Mouse (Mus musculus) ES-Bruce4 (cell line): ENCODE measurements at regions not wholly inside any gene's neighbourhood (a gene's known extent, or its start where the extent isn't known, plus 50 kb on each side); places are given as distances from the start of the nearest gene placed in this dataset.
A peak's percentile ranks its signal among the peaks of the same experiment; 100 is the strongest.

Source experiments
- H3K27ac ChIP-seq: 2 replicates; pipeline ENCODE4 v1.5.1; 2012; ENCODE audit warnings: low read length, inconsistent platforms; ENCODE audit not compliant: insufficient read depth
- H3K27me3 ChIP-seq: 2 replicates; pipeline ENCODE4 v1.6.1; 2012; ENCODE audit warnings: mild to moderate bottlenecking, low read length, inconsistent platforms; ENCODE audit not compliant: control insufficient read depth, poor library complexity, insufficient read depth, severe bottlenecking
- H3K36me3 ChIP-seq: 2 replicates; pipeline ENCODE4 v1.6.1; 2012; ENCODE audit warnings: inconsistent platforms, mild to moderate bottlenecking, low read length, moderate library complexity; ENCODE audit not compliant: control insufficient read depth, poor library complexity, insufficient read depth, severe bottlenecking
- H3K4me1 ChIP-seq: one replicate; pipeline ENCODE4 v1.8.1; 2011; ENCODE audit warnings: low read length; ENCODE audit not compliant: control insufficient read depth, insufficient read depth
- H3K4me3 ChIP-seq: 2 replicates; pipeline ENCODE4 v1.5.1; 2011; ENCODE audit warnings: low read depth, mild to moderate bottlenecking, low read length
- H3K9ac ChIP-seq: 2 replicates; pipeline ENCODE4 v1.6.1; 2012; ENCODE audit warnings: low read depth, mild to moderate bottlenecking, inconsistent platforms; ENCODE audit not compliant: poor library complexity, severe bottlenecking
- H3K9me3 ChIP-seq: replicated peaks from 2 replicates; pipeline ENCODE4 v1.6.1; 2012; ENCODE audit warnings: mild to moderate bottlenecking, low read length, inconsistent platforms; ENCODE audit not compliant: control insufficient read depth, poor library complexity, insufficient read depth, severe bottlenecking
- CTCF ChIP-seq: IDR thresholded peaks from one replicate; pipeline ENCODE4 v1.8.1; 2011; ENCODE audit warnings: low read depth, low read length
- EP300 ChIP-seq: IDR thresholded peaks from 2 replicates; pipeline ENCODE4 v1.6.1; 2011; ENCODE audit warnings: low read depth, low read length; ENCODE audit not compliant: insufficient read depth
- POLR2A ChIP-seq: IDR thresholded peaks from one replicate; pipeline ENCODE4 v1.8.1; 2011; ENCODE audit warnings: low read length; ENCODE audit not compliant: insufficient read depth

- Histone ChIP-seq H3K36me3 (no peaks in the 10 kb centered on the region), H3K27ac (peak overlapping the region; percentile 38), H3K4me1 (peaks cover 6% of the 10 kb centered on the region), H3K9ac (no peak overlapping the region), H3K4me3 (no peak overlapping the region; the same call in 1 of the 2 replicates), H3K9me3 (no peaks in the 10 kb centered on the region), H3K27me3 (no peaks in the 10 kb centered on the region)
- TF ChIP-seq EP300 (no peak), CTCF (no peak), POLR2A (no peak)
Observed at GRCm38 (mm10) chr3:18624381-18625145, 676.4 kb downstream of the Cypt12 start.

GRCm38 (mm10) chr3:18625395-18626328 lies 677.5 kb downstream of the Cypt12 start:
- H3K36me3 ChIP-seq: no peaks in the 10 kb centered on the region
- H3K4me1 ChIP-seq: peaks cover 6% of the 10 kb centered on the region
- no peaks in the 10 kb centered on the region for H3K9me3 ChIP-seq
- TF ChIP-seq CTCF (no peak), POLR2A (no peak)
- H3K27ac ChIP-seq: no peak overlapping the region
- peak overlapping the region; percentile 72 for H3K4me3 ChIP-seq
- peak overlapping the region; percentile 23; the same call in 1 of the 2 replicates for H3K9ac ChIP-seq
- H3K27me3 ChIP-seq: no peaks in the 10 kb centered on the region

GRCm38 (mm10) chr3:18626375-18626774 lies 678.2 kb downstream of the Cypt12 start:
- Histone ChIP-seq H3K27ac (no peak overlapping the region), H3K9ac (no peak overlapping the region), H3K36me3 (no peaks in the 10 kb centered on the region), H3K4me3 (no peak overlapping the region), H3K27me3 (no peaks in the 10 kb centered on the region), H3K9me3 (no peaks in the 10 kb centered on the region), H3K4me1 (peaks cover 2% of the 10 kb centered on the region)
- TF ChIP-seq EP300 (no peak), CTCF (no peak), POLR2A (no peak)

- Histone ChIP-seq H3K36me3 (no peaks in the 10 kb centered on the region), H3K27ac (no peak overlapping the region), H3K4me1 (peaks cover 2% of the 10 kb centered on the region), H3K4me3 (no peak overlapping the region), H3K9me3 (no peaks in the 10 kb centered on the region), H3K27me3 (no peaks in the 10 kb centered on the region), H3K9ac (no peak overlapping the region)
- no peak for TF ChIP-seq CTCF
- TF ChIP-seq EP300: no peak
- no peak for TF ChIP-seq POLR2A
Observed at GRCm38 (mm10) chr3:18626820-18627219, 678.6 kb downstream of the Cypt12 start.

GRCm38 (mm10) chr3:18629233-18629632 lies 681.0 kb downstream of the Cypt12 start:
- Histone ChIP-seq H3K27ac (no peak overlapping the region), H3K4me1 (no peaks in the 10 kb centered on the region), H3K9ac (no peak overlapping the region), H3K4me3 (no peak overlapping the region), H3K36me3 (no peaks in the 10 kb centered on the region), H3K27me3 (no peaks in the 10 kb centered on the region), H3K9me3 (no peaks in the 10 kb centered on the region)
- TF ChIP-seq CTCF: no peak
- TF ChIP-seq POLR2A: no peak
- no peak for TF ChIP-seq EP300
